Mouse (Mus musculus): ENCODE measurements around the gene Kansl1l.

DNA sequence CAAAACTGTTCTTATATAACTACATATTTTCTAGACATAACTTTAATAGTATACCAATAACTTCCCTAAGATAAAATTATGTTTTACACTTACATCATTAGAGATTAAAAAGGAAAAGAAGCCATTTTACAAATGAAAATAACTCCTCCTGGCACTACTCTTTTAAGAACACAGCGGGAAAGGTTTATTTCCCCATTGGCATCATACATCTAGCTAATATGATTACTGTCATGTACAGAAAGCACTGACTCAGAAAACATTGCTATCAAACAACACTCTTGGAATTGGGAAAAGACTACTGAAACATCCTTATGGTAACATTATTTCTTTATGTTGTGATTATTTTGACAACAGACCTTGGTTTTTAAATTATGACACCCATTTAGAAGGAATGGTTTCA, 48.6 kb downstream of the Kansl1l start:
- TF ChIP-seq CTCF (IDR thresholded peaks at IDR 0.05) (no peak), EP300 (IDR thresholded peaks at IDR 0.05) (no peak)

Data from lung, postnatal 0 days (tissue).